Mouse (Mus musculus): Measurements from ENCODE around the gene Stk40. TPM values are rescaled to one million over a fixed set of nuclear protein-coding genes. Genes with fewer than 3 reads are reported as not detected.

The Stk40 gene
- polyA plus RNA-seq, 1 experiment from 2014 or later = 27.1 TPM

DNA sequence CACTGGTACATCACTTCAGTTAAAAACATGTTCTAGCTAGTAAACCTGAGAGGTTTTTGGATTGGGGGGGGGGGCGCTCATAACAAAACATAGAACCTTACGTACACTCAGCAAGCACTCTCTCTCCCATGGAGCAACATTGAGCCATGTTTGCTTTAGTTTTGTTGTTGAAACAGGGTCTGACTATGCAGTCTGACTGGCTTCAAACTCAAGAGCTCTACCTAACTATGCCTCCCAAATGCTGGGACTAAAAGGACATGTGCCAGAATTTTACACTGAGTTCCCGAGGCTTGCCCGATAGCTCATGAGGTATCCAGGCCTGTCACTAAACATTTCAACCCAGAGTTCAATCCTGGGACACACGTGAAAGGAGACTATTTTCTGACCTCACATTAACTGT lies 79.3 kb downstream of the Stk40 start:
- ATAC-seq = no peak
- peaks cover 12% of the 10 kb centered on the region; the same call in 1 of the 2 replicates for H3K36me3 ChIP-seq (ENCODE audit: control insufficient read depth, insufficient read depth, low read length)
- H3K4me2 ChIP-seq (ENCODE audit: low read length) = no peak overlapping the region
- no peak overlapping the region for H3K27ac ChIP-seq (ENCODE audit: low read length)
- H3K9me3 ChIP-seq (replicated peaks; ENCODE audit: control insufficient read depth, low read length, poor library complexity, severe bottlenecking) = no peaks in the 10 kb centered on the region
- no peak overlapping the region for H3K9ac ChIP-seq (ENCODE audit: low read depth, low read length)
- no peaks in the 10 kb centered on the region; the same call in 1 of the 2 replicates for H3K4me1 ChIP-seq (ENCODE audit: control insufficient read depth, insufficient read depth, low read length)
- no peak overlapping the region for H3K4me3 ChIP-seq (ENCODE audit: low read depth, low read length)
- H3K27me3 ChIP-seq (ENCODE audit: control insufficient read depth, insufficient read depth, low read depth, low read length) = no peaks in the 10 kb centered on the region
- 88% methylated on average over 5 of the region's 5 CpGs for WGBS

DNA sequence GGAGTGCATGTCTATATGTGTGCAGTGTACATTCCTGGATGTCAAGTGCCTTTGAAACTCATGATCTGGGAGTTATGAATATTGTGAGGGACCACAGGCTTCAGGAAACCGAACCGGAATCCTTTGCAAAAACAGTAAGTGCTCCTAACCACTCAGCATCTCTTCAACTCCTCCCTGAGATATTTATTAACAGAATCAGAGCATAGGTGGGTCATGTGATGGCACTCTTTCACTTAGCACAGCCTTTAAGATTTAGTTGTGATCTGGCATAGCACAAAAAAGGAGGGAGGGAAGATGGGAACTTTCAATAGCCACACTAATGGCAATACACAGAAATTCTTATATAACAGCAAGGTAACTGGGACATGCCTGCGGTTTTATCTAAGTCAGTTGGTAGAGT lies 83.3 kb downstream of the Stk40 start:
- Histone ChIP-seq H3K4me2 (ENCODE audit: low read length) (no peak overlapping the region), H3K36me3 (ENCODE audit: control insufficient read depth, insufficient read depth, low read length) (peaks cover 5% of the 10 kb centered on the region; the same call in 1 of the 2 replicates), H3K4me3 (ENCODE audit: low read depth, low read length) (no peak overlapping the region), H3K9ac (ENCODE audit: low read depth, low read length) (no peak overlapping the region), H3K27ac (ENCODE audit: low read length) (no peak overlapping the region), H3K4me1 (ENCODE audit: control insufficient read depth, insufficient read depth, low read length) (no peaks in the 10 kb centered on the region; the same call in 1 of the 2 replicates), H3K9me3 (replicated peaks; ENCODE audit: control insufficient read depth, low read length, poor library complexity, severe bottlenecking) (no peaks in the 10 kb centered on the region), H3K27me3 (ENCODE audit: control insufficient read depth, insufficient read depth, low read depth, low read length) (no peaks in the 10 kb centered on the region)
- ATAC-seq = no peak
- WGBS = 94% methylated on average over 3 of the region's 3 CpGs

Other genes starting within 250 kb of the Stk40 start
- 0.62 and 0.93 TPM in 2 replicates for gene Csf3r, start 79.4 kb upstream of the Stk40 start, polyA plus RNA-seq (2015; fragmentation: Nextera tagmentation; extraction: Ambion mirVana)
- gene Mrps15, start 57.0 kb upstream of the Stk40 start, polyA plus RNA-seq (2015; fragmentation: Nextera tagmentation; extraction: Ambion mirVana) = 128 and 131 TPM in 2 replicates
- gene Oscp1, start 45.4 kb upstream of the Stk40 start, polyA plus RNA-seq (2015; fragmentation: Nextera tagmentation; extraction: Ambion mirVana) = 40.0 and 48.5 TPM in 2 replicates
- gene Lsm10, start 7.3 kb upstream of the Stk40 start, polyA plus RNA-seq (2015; fragmentation: Nextera tagmentation; extraction: Ambion mirVana) = 55.1 and 63.5 TPM in 2 replicates
- gene Eva1b, start 43.8 kb downstream of the Stk40 start, polyA plus RNA-seq (2015; fragmentation: Nextera tagmentation; extraction: Ambion mirVana) = 7.9 and 10.0 TPM in 2 replicates
- 1.4 and 1.8 TPM in 2 replicates for gene Sh3d21, start 59.5 kb downstream of the Stk40 start, polyA plus RNA-seq (2015; fragmentation: Nextera tagmentation; extraction: Ambion mirVana)
- 124 and 137 TPM in 2 replicates for gene Thrap3, start 98.8 kb downstream of the Stk40 start, polyA plus RNA-seq (2015; fragmentation: Nextera tagmentation; extraction: Ambion mirVana)
- gene Map7d1, start 152.4 kb downstream of the Stk40 start, polyA plus RNA-seq (2015; fragmentation: Nextera tagmentation; extraction: Ambion mirVana) = 66.1 and 68.2 TPM in 2 replicates
- 193 and 198 TPM in 2 replicates for gene Trappc3, start 158.4 kb downstream of the Stk40 start, polyA plus RNA-seq (2015; fragmentation: Nextera tagmentation; extraction: Ambion mirVana)
- gene Col8a2, start 182.8 kb downstream of the Stk40 start, polyA plus RNA-seq (2015; fragmentation: Nextera tagmentation; extraction: Ambion mirVana) = 2.2 and 2.5 TPM in 2 replicates
- gene Adprhl2, start 217.7 kb downstream of the Stk40 start, polyA plus RNA-seq (2015; fragmentation: Nextera tagmentation; extraction: Ambion mirVana) = 83.9 and 87.5 TPM in 2 replicates
- gene Tekt2, start 221.7 kb downstream of the Stk40 start, polyA plus RNA-seq (2015; fragmentation: Nextera tagmentation; extraction: Ambion mirVana) = 15.3 and 17.3 TPM in 2 replicates

Measured in midbrain, embryonic 16.5 days (tissue).